Mouse (Mus musculus) CH12.LX (cell line): ENCODE results near the gene Far1. TPM values are rescaled to one million over a fixed set of nuclear protein-coding genes. Genes with fewer than 3 reads are reported as not detected.

ENCODE experiments used
- DNase-seq: peaks from one replicate; pipeline ENCODE4 v3.0.0-alpha.2; 2013; ENCODE audit errors: extremely low read depth
- H3K27ac ChIP-seq: 2 replicates; pipeline ENCODE4 v1.5.1; 2012; ENCODE audit warnings: low read depth, mild to moderate bottlenecking, control low read depth, moderate library complexity; ENCODE audit not compliant: insufficient read depth
- H3K27me3 ChIP-seq: replicated peaks from 2 replicates; pipeline ENCODE3; 2012; ENCODE audit warnings: inconsistent platforms
- H3K36me3 ChIP-seq, 2 experiments: replicated peaks in 1 of 2; 2 replicates each; pipeline versions ENCODE3 to v1.6.1; 2012; ENCODE audit warnings: inconsistent platforms in 1 of 2, low read length in 1 of 2, mild to moderate bottlenecking in 1 of 2, mixed read lengths in 1 of 2, moderate library complexity in 1 of 2; ENCODE audit not compliant: control insufficient read depth in 1 of 2, insufficient read depth in 1 of 2
- H3K4me1 ChIP-seq, 2 experiments: 2 replicates each; pipeline ENCODE4 v1.6.1; 2012; ENCODE audit warnings: inconsistent platforms in 1 of 2, moderate library complexity in 1 of 2; ENCODE audit not compliant: insufficient read depth in 2 of 2, control insufficient read depth in 1 of 2
- H3K4me2 ChIP-seq: 2 replicates; pipeline ENCODE4 v1.6.1; 2012; ENCODE audit warnings: low read depth, mild to moderate bottlenecking, control low read depth; ENCODE audit not compliant: poor library complexity, insufficient read depth, severe bottlenecking
- H3K4me3 ChIP-seq, 3 experiments: fragments of 150-350 bp in 1 of 3; sonication (generic) in 1 of 3; replicated peaks in 1 of 3; 2 replicates each; pipeline versions ENCODE3 to v1.5.1; 2011 to 2012; ENCODE audit warnings: low read depth in 2 of 3, low read length in 2 of 3, mild to moderate bottlenecking in 2 of 3, moderate library complexity in 2 of 3, control low read depth in 1 of 3, improper control_type of control experiment in 1 of 3, inconsistent platforms in 1 of 3, mixed read lengths in 1 of 3; ENCODE audit not compliant: poor library complexity in 1 of 3
- H3K79me2 ChIP-seq: replicated peaks from 2 replicates; pipeline ENCODE4 v1.6.1; 2012; ENCODE audit warnings: mild to moderate bottlenecking, moderate library complexity; ENCODE audit not compliant: control insufficient read depth, poor library complexity, insufficient read depth, severe bottlenecking; ENCODE audit errors: extremely low read depth
- H3K9ac ChIP-seq: 2 replicates; pipeline ENCODE4 v1.6.1; 2012; ENCODE audit warnings: low read depth, mild to moderate bottlenecking, control low read depth, moderate library complexity; ENCODE audit not compliant: insufficient read depth
- H3K9me3 ChIP-seq: replicated peaks from 2 replicates; pipeline ENCODE3; 2012; ENCODE audit warnings: low read length, inconsistent platforms, mixed read lengths
- BHLHE40 ChIP-seq: IDR thresholded peaks from 2 replicates; pipeline ENCODE4 v1.6.1; 2011; ENCODE audit warnings: mild to moderate bottlenecking, low read depth, low read length, improper control_type of control experiment
- CHD1 ChIP-seq: IDR thresholded peaks from 2 replicates; pipeline ENCODE4 v1.6.1; 2012; ENCODE audit warnings: low read depth, low read length, improper control_type of control experiment, inconsistent platforms
- CHD2 ChIP-seq: IDR thresholded peaks from 2 replicates; pipeline ENCODE4 v1.6.1; 2011; ENCODE audit warnings: low read length, improper control_type of control experiment
- CTCF ChIP-seq, 2 experiments: IDR thresholded peaks in 1 of 2; conservative IDR thresholded peaks in 1 of 2; 2 replicates each; pipeline ENCODE4 v1.5.1; 2011 to 2012; ENCODE audit warnings: low read depth in 2 of 2, low read length in 2 of 2, improper control_type of control experiment in 1 of 2, inconsistent platforms in 1 of 2, mild to moderate bottlenecking in 1 of 2, moderate library complexity in 1 of 2
- E2F4 ChIP-seq: IDR thresholded peaks from 2 replicates; pipeline ENCODE4 v1.6.1; 2011; ENCODE audit warnings: low read depth, low read length, improper control_type of control experiment; ENCODE audit not compliant: insufficient replicate concordance
- ELF1 ChIP-seq: IDR thresholded peaks from 2 replicates; pipeline ENCODE4 v1.6.1; 2014; ENCODE audit warnings: low read depth, mild to moderate bottlenecking, inconsistent platforms, low read length, improper control_type of control experiment
- EP300 ChIP-seq: IDR thresholded peaks from 2 replicates; pipeline ENCODE4 v1.6.1; 2011; ENCODE audit warnings: low read length, improper control_type of control experiment
- ETS1 ChIP-seq: conservative IDR thresholded peaks from 2 replicates; pipeline ENCODE4 v1.6.1; 2012; ENCODE audit warnings: low read depth, mild to moderate bottlenecking, inconsistent platforms, low read length, improper control_type of control experiment, moderate library complexity
- GABPA ChIP-seq: IDR thresholded peaks from 2 replicates; pipeline ENCODE4 v1.6.1; 2012; ENCODE audit warnings: low read depth, low read length, improper control_type of control experiment, inconsistent platforms; ENCODE audit not compliant: insufficient replicate concordance
- HCFC1 ChIP-seq: IDR thresholded peaks from 2 replicates; pipeline ENCODE4 v1.6.1; 2012; ENCODE audit warnings: low read depth, mild to moderate bottlenecking, inconsistent platforms, low read length, improper control_type of control experiment
- IRF4 ChIP-seq: IDR thresholded peaks from 2 replicates; pipeline ENCODE4 v1.6.1; 2014; ENCODE audit warnings: low read depth, mild to moderate bottlenecking, inconsistent platforms, low read length, improper control_type of control experiment
- JUN ChIP-seq: IDR thresholded peaks from 2 replicates; pipeline ENCODE4 v1.6.1; 2011; ENCODE audit warnings: low read depth, mild to moderate bottlenecking, low read length, improper control_type of control experiment, moderate library complexity; ENCODE audit not compliant: insufficient read depth
- JUND ChIP-seq: conservative IDR thresholded peaks from 2 replicates; pipeline ENCODE4 v1.6.1; 2011; ENCODE audit warnings: low read depth, low read length, improper control_type of control experiment
- KAT2A ChIP-seq: IDR thresholded peaks from 2 replicates; pipeline ENCODE4 v1.6.1; 2012; ENCODE audit warnings: low read length, improper control_type of control experiment, inconsistent platforms; ENCODE audit not compliant: insufficient replicate concordance
- MAFK ChIP-seq: IDR thresholded peaks from 2 replicates; pipeline ENCODE4 v1.6.1; 2011; ENCODE audit warnings: low read length, improper control_type of control experiment; ENCODE audit not compliant: insufficient replicate concordance
- MAX ChIP-seq: IDR thresholded peaks from 2 replicates; pipeline ENCODE4 v1.6.1; 2011; ENCODE audit warnings: low read length, improper control_type of control experiment
- MAZ ChIP-seq: IDR thresholded peaks from 2 replicates; pipeline ENCODE4 v1.6.1; 2012; ENCODE audit warnings: low read depth, mild to moderate bottlenecking, inconsistent platforms, low read length, improper control_type of control experiment, moderate library complexity
- MEF2A ChIP-seq: IDR thresholded peaks from 2 replicates; pipeline ENCODE4 v1.6.1; 2014; ENCODE audit warnings: low read depth, mild to moderate bottlenecking, inconsistent platforms, low read length, improper control_type of control experiment, borderline replicate concordance
- MXI1 ChIP-seq: IDR thresholded peaks from 2 replicates; pipeline ENCODE4 v1.6.1; 2011; ENCODE audit warnings: mild to moderate bottlenecking, low read depth, low read length, improper control_type of control experiment
- MYC ChIP-seq: IDR thresholded peaks from 2 replicates; pipeline ENCODE4 v1.6.1; 2011; ENCODE audit warnings: low read depth, mild to moderate bottlenecking, improper control_type of control experiment, low read length
- NELFE ChIP-seq: IDR thresholded peaks from 2 replicates; pipeline ENCODE4 v1.6.1; 2011; ENCODE audit warnings: low read depth, low read length, improper control_type of control experiment
- NRF1 ChIP-seq: IDR thresholded peaks from 2 replicates; pipeline ENCODE4 v1.6.1; 2014; ENCODE audit warnings: low read depth, mild to moderate bottlenecking, inconsistent platforms, low read length, improper control_type of control experiment, moderate library complexity
- PAX5 ChIP-seq: IDR thresholded peaks from 2 replicates; pipeline ENCODE4 v1.6.1; 2012; ENCODE audit warnings: low read length, inconsistent platforms, mixed read lengths
- POLR2A ChIP-seq: IDR thresholded peaks from 2 replicates; pipeline ENCODE4 v1.6.1; 2011; ENCODE audit warnings: low read depth, mild to moderate bottlenecking, improper control_type of control experiment, low read length
- POLR2AphosphoS2 ChIP-seq: IDR thresholded peaks from 2 replicates; pipeline ENCODE4 v1.6.1; 2011; ENCODE audit warnings: low read depth, low read length, improper control_type of control experiment
- RAD21 ChIP-seq: IDR thresholded peaks from 2 replicates; pipeline ENCODE4 v1.6.1; 2011; ENCODE audit warnings: low read depth, mild to moderate bottlenecking, low read length, improper control_type of control experiment, moderate library complexity
- RCOR1 ChIP-seq: conservative IDR thresholded peaks from 2 replicates; pipeline ENCODE4 v1.6.1; 2012; ENCODE audit warnings: low read depth, mild to moderate bottlenecking, inconsistent platforms, low read length, improper control_type of control experiment
- SIN3A ChIP-seq: IDR thresholded peaks from 2 replicates; pipeline ENCODE4 v1.6.1; 2012; ENCODE audit warnings: low read length, improper control_type of control experiment, inconsistent platforms
- SMC3 ChIP-seq: IDR thresholded peaks from 2 replicates; pipeline ENCODE4 v1.6.1; 2011; ENCODE audit warnings: low read depth, low read length, improper control_type of control experiment
- TBP ChIP-seq: conservative IDR thresholded peaks from 2 replicates; pipeline ENCODE4 v1.6.1; 2011; ENCODE audit warnings: low read depth, low read length, improper control_type of control experiment
- TCF12 ChIP-seq: IDR thresholded peaks from 2 replicates; pipeline ENCODE4 v1.6.1; 2014; ENCODE audit warnings: low read depth, mild to moderate bottlenecking, inconsistent platforms, low read length, improper control_type of control experiment
- UBTF ChIP-seq: IDR thresholded peaks from 2 replicates; pipeline ENCODE4 v1.6.1; 2012; ENCODE audit warnings: low read depth, mild to moderate bottlenecking, inconsistent platforms, low read length, improper control_type of control experiment, moderate library complexity
- USF1 ChIP-seq: IDR thresholded peaks from 2 replicates; pipeline ENCODE4 v1.6.1; 2014; ENCODE audit warnings: low read depth, mild to moderate bottlenecking, inconsistent platforms, low read length, improper control_type of control experiment
- USF2 ChIP-seq: conservative IDR thresholded peaks from 2 replicates; pipeline ENCODE4 v1.6.1; 2011; ENCODE audit warnings: low read depth, low read length, improper control_type of control experiment
- ZC3H11A ChIP-seq: IDR thresholded peaks from 2 replicates; pipeline ENCODE4 v1.6.1; 2012; ENCODE audit warnings: low read depth, mild to moderate bottlenecking, inconsistent platforms, low read length, improper control_type of control experiment
- ZKSCAN1 ChIP-seq: IDR thresholded peaks from 2 replicates; pipeline ENCODE4 v1.6.1; 2012; ENCODE audit warnings: low read depth, inconsistent platforms, low read length, improper control_type of control experiment, borderline replicate concordance
- ZMIZ1 ChIP-seq: IDR thresholded peaks from 2 replicates; pipeline ENCODE4 v1.6.1; 2012; ENCODE audit warnings: low read depth, mild to moderate bottlenecking, inconsistent platforms, low read length, improper control_type of control experiment
- ZNF384 ChIP-seq: IDR thresholded peaks from 2 replicates; pipeline ENCODE4 v1.6.1; 2012; ENCODE audit warnings: low read depth, low read length, improper control_type of control experiment, inconsistent platforms
- dilution Hi-C: fragments of 300-500 bp; cut with MboI; formaldehyde crosslinking; loops from 2 replicates; pipeline ENCODE4 v1.14.3; 2020; ENCODE audit warnings: low sequenced_read_pairs; ENCODE audit not compliant: extremely low pct_unique_long_range_greater_than_20kb, extremely low pct_ligation_motif_present
- in situ Hi-C: fragments of 300-500 bp; cut with MboI; formaldehyde crosslinking; loops from 3 replicates; pipeline ENCODE4 v1.14.3; 2019; ENCODE audit warnings: low sequenced_read_pairs, low pct_ligation_motif_present, low pct_unique_long_range_greater_than_20kb, mixed read lengths
- polyA plus RNA-seq: library from polyadenylated mRNA; unstranded; fragments of >175 nt; gene quantifications from 2 replicates; pipeline ENCODE4 v1.2.1, GENCODE M21; 2012; ENCODE audit warnings: low read depth; ENCODE audit not compliant: insufficient read length
- total RNA-seq, 2 experiments: library from RNA; depleted of rRNA; stranded (reverse); fragments of 300-350 nt in 1 of 2; fragments of >200 nt in 1 of 2; gene quantifications; 2 replicates each; pipeline ENCODE4 v1.2.3; 2012 to 2014

Gene Far1
- total RNA-seq (2012; rRNA removed) (73.4 and 81.5 TPM in 2 replicates), total RNA-seq (2014; rRNA removed) (170 and 201 TPM in 2 replicates), polyA plus RNA-seq (91.7 and 97.3 TPM in 2 replicates)

- H3K79me2 ChIP-seq: peaks cover 36% of the 10 kb centered on the region
- no peaks in the 10 kb centered on the region for H3K36me3 ChIP-seq
- H3K4me3 ChIP-seq: peak within 1 kb of the TSS; percentile 89 to 96 (median 91)
- H3K27me3 ChIP-seq: no peaks in the 10 kb centered on the region
- in situ Hi-C loops: loop anchor here (10.0 kb wide), 2 partner anchors 71 to 139 kb away; no protein-coding TSS in a partner anchor
- peak within 1 kb of the TSS; percentile 90 for H3K9ac ChIP-seq
- dilution Hi-C loops: no loop called here
- peaks cover 8 to 63% of the 10 kb centered on the region in 2 experiments for H3K4me1 ChIP-seq
- H3K27ac ChIP-seq: peak within 1 kb of the TSS; percentile 84
- DNase-seq: peak; percentile 97
- TF ChIP-seq EP300: no peak; the same call in 1 of the 2 replicates
- peak; percentile 45; the same call in 1 of the 2 replicates for TF ChIP-seq KAT2A
- no peak for TF ChIP-seq SMC3
- TF ChIP-seq POLR2AphosphoS2: 0 out of 2 replicates have a peak, but pooled peaks have one; percentile 31
- peak; percentile 7; the same call in 1 of the 2 replicates for TF ChIP-seq MYC
- TF ChIP-seq ETS1: no peak; the same call in 1 of the 2 replicates
- TF ChIP-seq NELFE: peak; percentile 76
- TF ChIP-seq MAFK: no peak
- TF ChIP-seq E2F4: 0 out of 2 replicates have a peak, but pooled peaks have one; percentile 44
- TF ChIP-seq UBTF: no peak
- TF ChIP-seq SIN3A: peak; percentile 86
- TF ChIP-seq GABPA: no peak
- TF ChIP-seq RCOR1: no peak
- no peak for TF ChIP-seq PAX5
- TF ChIP-seq RAD21: no peak
- TF ChIP-seq MAX: no peak; the same call in 1 of the 2 replicates
- no peak for TF ChIP-seq JUN
- peak; percentile 64; the same call in 1 of the 2 replicates for TF ChIP-seq HCFC1
- TF ChIP-seq POLR2A: peak; percentile 83
- peak; percentile 91 for TF ChIP-seq CHD2
- no peak for TF ChIP-seq USF1
- peak; percentile 77 for TF ChIP-seq ZMIZ1
- peak in 1 of 2 experiments; percentile 59; a peak in 2 of 4 replicates for TF ChIP-seq CTCF (conservative IDR thresholded peaks at IDR 0.05 in 1 of 2, IDR thresholded peaks at IDR 0.05 in 1 of 2; ENCODE audit: low read depth in 2 of 2, low read length in 2 of 2)
- peak; percentile 79 for TF ChIP-seq ELF1
- TF ChIP-seq MAZ: no peak
- TF ChIP-seq MEF2A: 0 out of 2 replicates have a peak, but pooled peaks have one; percentile 41
- TF ChIP-seq ZC3H11A: no peak
- 0 out of 2 replicates have a peak, but pooled peaks have one; percentile 33 for TF ChIP-seq IRF4
- TF ChIP-seq NRF1: 0 out of 2 replicates have a peak, but pooled peaks have one; percentile 11
- TF ChIP-seq TBP: peak; percentile 56; the same call in 1 of the 2 replicates
- TF ChIP-seq CHD1: no peak
- TF ChIP-seq USF2: no peak
- peak; percentile 53; the same call in 1 of the 2 replicates for TF ChIP-seq MXI1
- no peak for TF ChIP-seq ZKSCAN1
- TF ChIP-seq TCF12: peak; percentile 55
- no peak for TF ChIP-seq JUND
- no peak for TF ChIP-seq ZNF384
- TF ChIP-seq BHLHE40: no peak; the same call in 1 of the 2 replicates
- no peaks in the 10 kb centered on the region for H3K9me3 ChIP-seq
- peak within 1 kb of the TSS; percentile 58 for H3K4me2 ChIP-seq
Measured at GRCm38 (mm10) chr7:113513286-113513962, at the start of gene Far1. Gene Far1 (plus strand): TSS chr7:113513834.
